Mouse (Mus musculus) frontal cortex, postnatal 14 days (tissue): ENCODE measurements around the gene Nrp2.

ENCODE experiments used
- DNase-seq, 2 experiments: peaks; one replicate each; pipeline ENCODE4 v3.0.0; 2022; ENCODE audit warnings: low spot score in 2 of 2

Gene Nrp2

DNA sequence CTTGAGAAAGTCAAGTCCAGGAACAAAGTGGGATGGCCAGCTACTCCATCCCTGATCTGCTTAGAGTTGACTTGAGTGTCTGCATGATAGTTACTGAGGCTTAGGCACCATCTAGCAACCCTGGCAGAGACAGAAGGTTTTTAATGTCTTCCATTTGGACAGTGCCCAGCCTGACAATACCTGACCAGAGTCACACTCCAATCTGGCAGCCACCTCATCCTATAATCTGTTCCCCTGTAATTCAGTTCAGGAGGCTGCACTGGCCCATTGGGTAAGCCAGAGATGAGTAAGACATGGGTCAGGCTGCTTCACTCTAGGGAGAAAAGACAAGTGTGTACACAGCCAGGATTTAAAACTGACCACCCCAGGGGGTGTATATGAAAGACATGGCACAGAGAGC, 79.5 kb downstream of the Nrp2 start:
- DNase-seq, result no peak

DNA sequence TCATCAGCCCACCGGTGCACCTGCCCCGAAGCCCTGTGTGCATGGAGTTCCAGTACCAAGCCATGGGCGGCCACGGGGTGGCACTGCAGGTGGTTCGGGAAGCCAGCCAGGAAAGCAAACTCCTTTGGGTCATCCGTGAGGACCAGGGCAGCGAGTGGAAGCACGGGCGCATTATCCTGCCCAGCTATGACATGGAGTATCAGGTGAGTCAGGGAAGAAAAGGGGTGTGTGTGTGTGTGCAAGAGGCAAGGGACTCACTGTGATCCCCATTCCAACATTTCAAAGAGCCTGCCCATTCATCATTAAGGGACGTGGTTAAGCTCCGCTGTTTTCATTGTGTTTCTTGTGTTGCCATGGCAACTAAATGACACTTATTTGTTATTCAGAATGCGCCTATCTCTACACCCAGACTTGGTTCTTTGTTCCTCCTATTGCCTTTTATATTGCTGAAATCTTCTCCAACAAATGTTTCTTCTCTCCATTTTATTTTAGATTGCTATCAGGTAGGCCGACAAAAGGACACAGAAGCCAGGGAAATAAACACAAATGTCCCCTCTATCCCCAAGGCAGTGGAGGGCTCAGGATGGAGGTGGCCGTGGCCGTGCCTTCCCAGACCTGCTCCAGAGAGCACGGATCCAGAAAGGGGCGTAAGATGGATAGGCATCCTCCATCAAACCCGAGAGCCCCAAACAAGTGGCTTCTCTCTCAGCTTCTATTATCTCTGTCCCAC, 80.4 kb downstream of the Nrp2 start:
- DNase-seq, result no peak

DNA sequence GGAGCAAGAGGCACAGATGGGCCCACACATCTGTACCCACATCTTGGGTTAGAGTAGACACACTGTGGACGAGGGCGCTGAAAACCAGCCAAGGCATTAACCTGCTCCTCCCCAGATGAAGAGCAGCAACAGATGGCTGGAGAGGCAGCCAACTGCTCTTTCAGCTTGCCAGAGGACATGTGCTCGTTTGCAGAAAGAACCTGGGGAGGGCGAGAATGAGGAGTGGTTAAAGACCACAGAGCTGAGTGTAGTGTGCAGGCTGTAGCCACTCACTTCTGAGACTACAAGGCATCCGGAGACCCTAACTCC, 81.0 kb downstream of the Nrp2 start:
- no peak for DNase-seq

DNA sequence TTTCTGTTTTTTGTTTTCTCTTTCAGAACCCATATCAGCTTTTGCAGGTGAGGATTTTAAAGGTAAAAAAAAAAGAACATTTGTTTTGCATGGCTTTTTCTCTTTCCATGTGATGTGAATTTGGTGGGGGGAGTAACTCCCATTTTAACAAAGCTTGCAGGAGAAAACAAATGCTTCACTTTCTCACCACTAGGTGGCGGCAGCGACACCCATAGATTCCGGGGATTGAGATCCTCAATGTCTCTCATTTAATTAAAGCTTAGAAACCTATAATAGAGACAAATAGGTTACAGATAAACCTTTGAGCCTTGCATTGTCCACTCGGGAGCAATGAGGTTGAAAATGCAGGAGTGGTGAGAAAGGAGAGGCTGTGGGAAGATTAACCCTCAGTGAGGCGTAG, 83.2 kb downstream of the Nrp2 start:
- peak in 1 of 2 experiments; percentile 75 for DNase-seq

DNA sequence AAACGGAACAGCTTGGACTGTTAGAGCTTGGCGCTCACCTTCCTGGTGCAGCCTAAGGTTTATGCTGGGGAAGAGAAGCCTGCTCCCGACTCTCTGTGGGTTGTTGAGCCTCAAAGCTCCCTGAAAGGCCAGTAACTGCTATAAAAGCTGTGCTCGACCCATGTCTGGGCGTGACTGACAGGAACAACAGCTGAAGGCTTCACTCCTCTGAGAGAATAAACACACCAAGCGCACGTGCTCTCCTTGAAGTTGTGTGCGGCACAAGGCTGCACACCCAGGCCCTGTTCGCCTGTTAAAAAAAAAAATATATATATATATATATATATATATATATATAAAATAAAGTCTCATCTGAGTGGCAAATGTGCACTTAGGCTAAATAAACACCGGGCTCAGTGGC, 84.5 kb downstream of the Nrp2 start:
- no peak for DNase-seq

DNA sequence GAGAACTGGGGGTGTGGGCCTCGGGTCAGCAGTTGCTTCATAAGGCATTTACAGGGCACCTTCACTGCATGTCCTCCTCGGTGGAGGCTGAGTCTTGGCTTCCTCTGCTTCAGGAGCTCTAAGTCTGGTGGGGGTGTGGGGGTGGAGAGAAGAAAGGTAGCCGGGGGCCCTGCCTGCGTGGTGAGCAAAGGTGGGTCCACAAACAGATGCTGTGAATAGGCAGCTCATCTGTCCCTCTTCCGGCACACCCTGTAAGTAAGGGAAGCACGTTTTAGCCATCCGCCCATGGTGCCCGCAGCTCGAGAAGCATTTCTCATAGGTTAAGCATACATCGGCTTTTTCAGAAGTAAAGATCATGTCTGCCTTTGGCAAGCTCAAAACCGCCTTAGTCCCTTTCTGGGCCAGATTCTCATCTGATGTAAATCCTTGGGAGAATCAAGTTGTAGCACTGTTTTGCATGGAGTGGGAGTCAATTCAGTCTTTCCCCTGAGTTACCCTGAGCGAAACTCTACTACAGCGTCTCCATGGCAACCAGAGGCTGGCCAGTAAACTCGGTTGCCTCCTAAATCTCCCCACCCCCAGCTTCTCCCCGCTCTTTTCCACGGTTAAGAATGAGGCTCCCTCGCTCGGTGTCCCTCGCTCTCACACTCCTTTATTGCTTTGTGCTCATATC, 91.3 kb downstream of the Nrp2 start:
- DNase-seq, result peak; percentile 53 to 56

DNA sequence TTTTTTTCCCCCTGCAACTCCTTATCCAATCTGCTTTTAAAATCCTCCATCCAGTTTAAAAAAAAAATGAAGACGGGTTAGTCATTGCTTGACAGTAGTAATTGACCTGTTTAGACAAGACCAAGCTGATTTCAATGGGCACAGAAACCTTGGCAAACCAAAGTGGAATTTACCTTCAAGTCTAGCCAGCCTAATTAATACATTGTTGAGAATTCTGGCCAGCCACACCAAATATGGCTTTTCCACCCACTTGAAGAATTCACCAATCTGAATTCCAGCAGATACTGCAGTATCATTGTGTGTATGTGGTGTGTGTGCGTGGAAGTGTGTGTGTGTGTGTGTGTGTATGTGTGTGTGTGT, 91.8 kb downstream of the Nrp2 start:
- no peak for DNase-seq

DNA sequence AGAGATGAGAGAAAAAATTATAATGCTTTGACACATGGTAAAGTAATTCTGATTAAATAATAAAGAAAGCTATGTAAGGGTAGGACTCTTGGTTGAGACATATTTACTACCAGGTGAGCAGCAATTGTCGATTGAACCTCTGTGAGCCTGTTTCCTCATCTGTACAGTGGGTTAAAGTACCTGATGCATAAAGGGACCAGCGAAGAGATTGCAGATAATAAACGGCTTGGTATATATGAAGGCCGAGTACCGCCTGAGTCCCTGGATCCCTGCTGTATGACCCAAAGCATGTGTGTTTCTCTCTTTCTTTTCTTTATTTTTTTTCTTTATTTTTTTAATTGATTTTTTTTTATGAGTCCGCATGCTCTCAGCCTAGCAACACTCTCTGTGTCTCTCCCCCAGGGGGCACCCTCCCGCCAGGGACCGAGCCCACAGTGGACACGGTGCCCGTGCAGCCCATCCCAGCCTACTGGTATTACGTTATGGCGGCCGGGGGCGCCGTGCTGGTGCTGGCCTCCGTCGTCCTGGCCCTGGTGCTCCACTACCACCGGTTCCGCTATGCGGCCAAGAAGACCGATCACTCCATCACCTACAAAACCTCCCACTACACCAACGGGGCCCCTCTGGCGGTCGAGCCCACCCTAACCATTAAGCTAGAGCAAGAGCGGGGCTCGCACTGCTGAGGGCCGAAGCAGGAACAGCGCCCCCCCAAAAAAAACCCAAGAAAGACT, 92.4 kb downstream of the Nrp2 start:
- peak in 1 of 2 experiments; percentile 48 for DNase-seq

DNA sequence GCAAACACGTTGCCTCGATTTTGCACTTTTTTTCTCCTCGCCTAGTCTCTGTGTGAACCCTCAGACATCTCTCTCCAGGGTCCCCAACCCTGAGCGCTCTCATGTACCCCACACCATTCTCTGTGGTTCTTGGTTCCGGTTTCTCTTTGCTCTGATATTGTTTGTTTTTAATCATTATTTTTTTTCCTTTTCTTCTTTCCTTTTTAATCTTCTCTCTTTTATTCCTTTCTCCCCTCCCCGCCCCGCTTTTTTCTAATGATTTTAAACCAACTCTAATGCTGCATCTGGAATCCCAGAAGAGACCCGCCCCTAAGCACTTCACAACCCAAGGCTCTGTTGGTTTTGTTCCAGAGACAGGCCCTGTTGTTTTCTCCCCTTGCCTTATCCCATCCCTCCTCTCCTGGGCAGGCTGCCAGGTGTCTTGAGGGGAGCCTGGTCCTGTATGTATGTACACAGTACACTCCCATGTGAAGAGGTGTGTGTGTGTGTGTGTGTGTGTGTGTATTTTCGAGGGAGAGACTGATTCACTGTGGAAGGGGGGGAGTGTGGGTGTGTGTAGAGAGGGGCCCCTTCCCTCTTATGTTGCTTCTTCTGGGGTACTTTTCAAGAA, 93.1 kb downstream of the Nrp2 start:
- no peak for DNase-seq

DNA sequence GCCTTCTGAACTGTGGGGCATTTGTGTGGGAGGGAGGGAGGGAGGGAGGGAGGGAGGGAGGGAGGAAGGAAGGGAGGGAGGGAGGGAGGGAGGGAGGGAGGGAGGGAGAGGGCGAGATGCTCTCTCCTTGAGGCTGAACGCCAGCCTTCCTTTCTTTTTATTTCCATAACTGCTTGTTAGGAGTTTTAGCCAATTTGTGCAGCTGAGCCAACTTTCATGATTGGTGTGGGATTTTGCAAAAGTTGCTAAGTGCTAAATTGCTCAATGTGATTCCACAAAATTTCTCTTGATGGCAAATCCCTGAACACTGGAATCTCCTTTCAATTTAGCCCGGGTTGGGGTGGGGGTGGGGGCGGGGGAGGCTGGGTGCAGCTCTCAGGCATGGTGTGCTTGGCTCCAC, 96.3 kb downstream of the Nrp2 start:
- DNase-seq, result no peak

DNA sequence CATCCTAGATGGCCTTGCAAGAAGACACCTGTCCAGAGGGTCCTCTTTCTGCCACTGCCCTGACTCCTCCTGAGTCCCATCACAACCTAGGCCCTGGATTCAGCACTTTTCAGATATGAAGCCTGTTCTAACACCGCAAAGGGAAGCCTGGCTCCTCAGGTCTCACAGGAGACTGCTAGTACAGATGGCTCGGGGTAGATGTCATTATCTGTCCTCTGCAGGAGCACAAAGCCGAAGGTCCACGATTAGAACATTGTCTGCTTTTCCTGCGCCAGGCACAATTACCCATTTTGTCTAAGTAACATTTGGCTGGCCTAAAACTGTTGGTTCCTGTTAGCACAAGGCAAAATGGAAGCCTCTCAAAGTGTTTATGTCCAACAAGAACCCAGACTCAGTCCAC, 97.3 kb downstream of the Nrp2 start:
- DNase-seq, result no peak

DNA sequence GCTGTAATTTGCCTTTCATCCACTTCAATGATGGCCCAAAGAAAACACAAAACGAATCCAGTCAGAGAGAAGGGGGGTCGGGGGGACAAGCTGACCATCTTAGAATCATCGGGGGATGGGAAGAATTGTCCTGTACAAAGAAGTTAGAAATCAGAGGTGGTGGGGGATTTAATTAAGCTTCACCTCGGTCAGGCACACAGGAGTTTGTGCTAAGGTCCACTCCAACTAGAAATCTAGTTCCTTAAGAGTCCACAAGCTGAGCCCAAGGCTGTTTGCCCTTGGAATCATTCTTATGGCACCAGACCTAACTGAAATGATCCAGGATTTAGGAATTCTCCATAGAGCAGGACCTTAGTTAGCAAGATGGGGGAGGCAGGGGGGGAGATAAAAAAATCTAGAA, 98.3 kb downstream of the Nrp2 start:
- no peak for DNase-seq

DNA sequence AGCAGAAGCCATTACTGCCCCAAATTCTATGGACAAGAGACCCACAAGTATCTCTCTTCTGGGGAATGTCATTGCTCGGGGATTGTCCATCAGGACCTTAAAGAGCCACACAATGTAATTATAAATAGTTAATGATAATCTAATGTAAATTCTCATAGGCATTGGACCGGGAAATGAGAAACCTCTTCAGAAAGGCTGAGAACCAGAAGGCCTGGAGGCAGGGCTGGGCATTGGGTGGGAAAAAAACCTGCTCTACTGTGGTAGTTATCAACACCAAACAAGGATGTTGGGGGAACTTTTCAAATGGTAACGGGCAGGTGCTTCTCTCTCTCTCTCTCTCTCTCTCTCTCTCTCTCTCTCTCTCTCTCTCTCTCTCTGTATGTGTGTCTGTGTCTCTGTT, 98.8 kb downstream of the Nrp2 start:
- DNase-seq, result no peak

DNA sequence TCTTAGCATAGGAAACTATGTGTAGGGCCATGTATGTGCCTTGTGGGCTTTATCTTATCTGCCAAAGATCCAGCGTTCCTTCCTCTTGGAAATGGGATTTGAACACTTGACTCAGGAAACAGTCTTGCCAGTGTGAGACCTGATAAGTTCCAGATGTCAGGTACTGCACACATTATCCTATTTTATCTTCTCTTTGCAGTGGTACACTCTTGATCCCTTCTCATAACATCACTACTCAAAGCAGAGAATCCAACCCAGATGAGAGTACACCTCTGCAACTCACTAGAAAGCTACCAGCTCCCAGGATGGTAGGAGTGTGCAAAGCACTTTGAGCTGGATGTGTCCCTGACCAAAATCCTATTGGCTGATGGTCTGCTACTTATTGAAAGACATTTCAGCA, 100.5 kb downstream of the Nrp2 start:
- DNase-seq, result no peak

DNA sequence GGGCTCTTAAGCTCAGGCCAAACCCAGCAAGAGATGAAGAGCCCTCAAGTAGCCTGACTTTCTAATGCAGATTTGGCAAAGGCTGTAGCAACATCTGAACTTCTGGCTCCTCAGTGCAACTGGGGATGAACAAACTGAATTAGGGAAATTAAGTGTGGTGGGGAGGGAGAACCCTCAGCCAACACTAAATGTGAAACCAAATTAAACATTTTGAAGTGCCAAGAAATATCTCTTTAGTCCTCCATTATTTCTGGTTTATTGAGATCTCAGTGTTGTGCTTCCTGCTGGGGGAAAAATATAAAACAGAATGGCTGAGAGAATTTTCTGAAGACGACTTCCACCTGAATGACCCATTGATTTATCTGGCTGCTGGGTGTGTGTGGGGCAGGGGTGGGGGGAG, 102.9 kb downstream of the Nrp2 start:
- no peak for DNase-seq

DNA sequence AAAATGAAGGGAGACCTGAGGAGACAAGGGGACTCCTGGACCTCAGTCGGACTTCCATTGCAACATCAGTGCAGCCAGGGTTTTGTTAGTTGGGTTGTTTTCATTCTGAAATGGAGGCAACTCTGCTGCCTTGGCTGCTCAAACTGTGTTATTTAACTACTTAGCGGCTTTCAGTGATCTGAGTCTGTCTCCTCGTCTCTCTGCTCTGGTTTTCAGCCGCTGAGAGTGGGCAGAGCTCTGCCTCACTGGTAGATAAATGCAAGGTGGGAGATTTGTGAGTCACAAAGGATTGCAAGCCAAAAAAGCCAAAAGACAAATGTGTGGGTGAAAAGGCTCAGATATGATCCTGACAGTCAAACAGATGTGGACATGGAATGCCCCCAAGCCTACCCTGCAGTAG, 105.3 kb downstream of the Nrp2 start:
- DNase-seq, result no peak

DNA sequence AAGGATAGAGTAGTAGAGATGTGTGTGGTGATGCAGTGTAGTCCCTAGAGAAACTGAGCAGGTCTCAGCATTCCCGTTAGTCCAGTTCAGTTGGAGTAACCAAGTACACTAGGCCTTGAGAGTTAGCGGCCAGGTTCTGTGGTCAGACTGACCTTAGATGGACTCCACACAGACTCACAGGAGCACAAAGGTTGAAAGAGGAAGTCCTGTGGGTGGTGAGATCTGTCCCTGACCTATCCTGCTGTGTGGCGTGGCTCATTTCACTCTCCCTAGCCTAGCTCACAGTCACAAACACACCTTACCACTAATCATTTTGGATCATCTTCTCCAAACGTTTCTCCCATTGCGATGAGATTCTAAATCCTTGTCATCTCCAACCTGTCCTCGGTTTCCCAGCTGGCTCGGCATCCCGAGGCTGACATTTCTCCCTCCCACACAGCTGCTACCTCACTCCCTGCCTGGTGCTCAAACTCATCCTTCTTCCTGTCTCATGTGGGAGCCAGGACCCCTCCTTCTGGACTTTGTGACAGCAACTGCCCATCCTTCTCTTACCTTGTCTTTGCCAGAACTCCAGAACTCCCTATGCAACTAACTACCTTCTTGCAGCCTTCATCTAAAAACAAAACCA, 106.6 kb downstream of the Nrp2 start:
- no peak for DNase-seq

DNA sequence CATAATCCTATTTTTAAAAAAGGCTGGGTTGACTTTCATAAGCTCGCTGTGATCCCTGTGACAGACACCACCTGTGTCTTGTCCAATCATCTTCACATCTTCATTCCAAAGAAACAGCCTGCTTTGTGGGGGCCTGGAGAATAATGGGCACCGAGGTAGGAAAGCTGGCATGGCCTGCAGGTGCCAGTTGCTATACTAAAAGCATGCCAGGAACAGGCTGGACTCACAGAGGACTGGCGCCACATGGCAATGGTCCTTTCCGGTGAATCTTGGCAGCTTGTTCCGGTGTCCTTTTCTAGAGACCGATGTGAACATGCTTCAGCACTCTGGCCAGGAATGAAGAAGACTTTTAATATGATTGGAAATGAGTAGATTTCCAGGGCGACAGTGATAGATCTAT, 108.1 kb downstream of the Nrp2 start:
- DNase-seq, result no peak

DNA sequence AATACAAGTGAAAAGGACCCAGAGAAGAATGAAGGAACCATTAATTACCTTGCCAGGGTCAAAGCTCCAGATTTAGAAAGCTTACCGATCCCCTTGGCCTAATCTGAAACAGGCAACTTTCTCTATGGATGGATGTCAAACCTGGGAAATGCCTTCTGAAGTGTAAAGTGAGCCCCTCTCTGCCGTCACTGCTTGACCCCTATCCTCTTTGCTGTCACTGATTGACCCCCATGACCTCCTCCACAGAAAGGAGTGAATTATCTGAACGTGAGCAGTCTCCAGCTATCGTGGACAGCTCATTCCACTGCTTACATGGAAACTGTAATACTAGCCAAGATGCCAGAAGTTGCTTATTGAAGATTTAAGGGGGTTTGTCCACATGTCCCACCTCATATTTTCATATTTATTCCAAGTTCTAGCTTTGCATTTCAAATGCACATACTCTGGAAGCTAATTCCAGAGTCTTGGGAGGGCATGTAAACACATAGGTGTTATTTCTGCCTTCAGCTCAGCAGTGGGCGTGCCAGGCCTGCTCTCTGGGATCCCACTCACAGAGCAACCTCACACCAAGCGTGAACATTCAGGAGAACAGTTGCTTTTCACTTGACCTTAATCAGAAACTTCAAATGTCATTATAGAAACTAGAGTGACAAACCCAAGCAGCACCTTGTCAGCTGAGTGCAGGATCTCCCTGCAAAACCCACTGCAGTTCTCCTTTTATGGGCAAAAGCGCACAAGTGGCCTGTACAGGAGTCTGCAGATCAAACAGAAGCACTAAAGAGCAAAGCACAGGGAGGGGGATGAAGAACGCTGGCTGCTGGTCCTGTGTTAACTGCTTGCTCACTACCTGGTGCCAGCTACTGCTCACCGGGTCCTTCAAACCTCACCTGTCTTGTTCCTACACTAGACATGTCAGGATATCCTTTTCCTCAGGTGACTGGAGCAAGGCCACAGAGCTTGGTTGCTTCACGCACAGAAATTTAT, 109.9 kb downstream of the Nrp2 start:
- no peak for DNase-seq

DNA sequence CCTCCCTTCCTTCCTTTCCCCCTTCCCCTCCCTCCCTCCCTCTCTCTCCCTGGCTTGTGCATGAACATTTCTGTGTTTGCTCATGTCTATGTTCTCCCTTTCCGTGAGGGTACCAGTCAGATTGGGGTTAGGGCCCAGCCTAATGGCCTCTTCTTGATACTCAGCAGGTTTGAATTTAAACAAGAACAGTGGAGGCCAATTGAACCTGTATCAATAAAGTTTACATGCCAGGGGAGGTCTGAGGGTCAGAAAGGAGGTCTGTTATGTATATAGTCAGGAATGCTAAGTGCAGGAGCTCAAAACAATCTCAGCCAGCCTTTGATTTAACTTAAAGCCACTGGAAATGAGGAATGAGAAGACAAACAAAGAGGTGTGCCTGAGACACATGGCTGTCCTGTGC, 110.9 kb downstream of the Nrp2 start:
- DNase-seq, result no peak

DNA sequence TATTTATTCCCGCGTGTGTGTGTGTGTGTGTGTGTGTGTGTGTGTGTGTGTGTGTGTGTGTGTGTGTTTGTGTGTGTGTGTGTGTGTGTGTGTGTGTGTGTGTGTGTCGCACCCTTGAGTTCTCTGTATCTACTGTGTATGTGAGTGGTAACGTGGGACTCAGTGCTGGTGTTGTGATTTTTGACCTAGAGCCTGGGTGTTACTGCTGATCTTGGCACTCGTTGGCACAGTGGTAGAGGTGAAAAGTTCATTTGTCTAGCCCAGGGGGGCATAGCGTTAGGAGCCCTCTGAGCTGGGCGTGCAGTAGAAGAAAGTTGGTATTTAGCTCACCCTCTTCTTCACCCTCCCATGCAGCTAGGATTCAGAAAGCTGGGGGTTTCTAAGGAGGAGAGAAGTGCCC, 114.5 kb downstream of the Nrp2 start:
- DNase-seq, result no peak
